In the genomic region with DNA sequence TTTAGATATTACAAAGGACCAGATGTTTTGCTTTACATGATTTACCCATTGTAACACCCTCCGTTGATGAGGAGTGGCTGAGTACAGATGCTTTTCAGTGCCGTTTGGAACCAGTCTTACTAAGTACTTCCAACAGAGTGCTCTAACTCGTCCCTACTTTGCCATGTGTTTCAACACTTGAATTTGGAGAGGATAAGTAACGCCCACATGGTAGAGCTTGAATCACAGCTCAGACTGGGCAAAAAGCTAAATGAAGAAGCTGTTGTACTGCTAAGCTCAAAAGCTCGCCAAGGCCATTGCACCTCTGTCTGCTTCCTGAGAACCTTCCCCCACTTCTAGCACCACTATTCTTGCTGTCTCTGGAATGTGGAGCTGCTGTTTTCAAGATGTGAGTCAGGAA, we compare ENCODE assay signal across 16 mouse cellular contexts.
DNase-seq lines count a peak whose midpoint lies in the region; ATAC-seq and TF ChIP-seq lines count a peak whose summit lies in the region.
"Had no signal": no experiment of that assay in that cellular context is flagged by ENCODE, and none has a peak within 500 bp of the region (broad histone marks: within the 10 kb centered on the region; RNA-seq: fewer than 3 reads in every experiment).

No protein-coding gene starts in this region.

- DNase-seq in heart, postnatal 36 days, result no peak
- DNase-seq in lung, embryonic 14.5 days, result peak; percentile 36
- DNase-seq in lung, adult 2 months, result no peak
- peak; percentile 94 for DNase-seq in gonadal fat pad, adult 2 months (ENCODE audit: low read depth)
- DNase-seq in right cerebral cortex, postnatal 36 days (ENCODE audit: low spot score in 2 of 2), result peak; percentile 9 to 35
- no peak for DNase-seq in adrenal gland, postnatal 36 days
- DNase-seq: cerebellum, adult 8-10 months; gastrocnemius, postnatal 25 days; kidney, adult 18-20 months; thymus, adult 2 months had no signal

- no peak for TF ChIP-seq POLR2A in lung, adult 2 months (IDR thresholded peaks at IDR 0.05; ENCODE audit: borderline replicate concordance, extremely low read depth, low read depth, low read length)

- TF ChIP-seq CTCF in lung, embryonic 14.5 days (IDR thresholded peaks at IDR 0.05; ENCODE audit: low read depth), result no peak
- TF ChIP-seq CTCF in lung, adult 2 months (IDR thresholded peaks at IDR 0.05; ENCODE audit: insufficient read depth, low read length), result no peak

- H3K9ac ChIP-seq in heart, embryonic 11.5 days (ENCODE audit: low read depth, low read length), result no peak overlapping the region
- no peak overlapping the region for H3K9ac ChIP-seq in lung, embryonic 14.5 days
- H3K9ac ChIP-seq: limb, embryonic 15.5 days; midbrain, embryonic 15.5 days; neural tube, embryonic 12.5 days had no signal

- H3K36me3 ChIP-seq in heart, embryonic 11.5 days (ENCODE audit: control insufficient read depth, insufficient read depth, low read length), result no peaks in the 10 kb centered on the region
- no peaks in the 10 kb centered on the region for H3K36me3 ChIP-seq in lung, embryonic 14.5 days (ENCODE audit: insufficient read depth)
- H3K36me3 ChIP-seq: G1E; midbrain, embryonic 15.5 days; neural tube, embryonic 12.5 days had no signal

- H3K27me3 ChIP-seq in heart, embryonic 11.5 days (ENCODE audit: control insufficient read depth, insufficient read depth, low read length), result no peaks in the 10 kb centered on the region
- H3K27me3 ChIP-seq in lung, embryonic 14.5 days (ENCODE audit: insufficient read depth, low read length), result no peaks in the 10 kb centered on the region
- H3K27me3 ChIP-seq: limb, embryonic 15.5 days; midbrain, embryonic 15.5 days; neural tube, embryonic 12.5 days had no signal

- H3K27ac ChIP-seq in heart, embryonic 11.5 days (ENCODE audit: low read depth, low read length), result 0 out of 2 replicates have a peak overlapping the region, but pooled peaks have one; percentile 3
- no peak overlapping the region for H3K27ac ChIP-seq in lung, embryonic 14.5 days (ENCODE audit: low read depth)
- H3K27ac ChIP-seq: limb, embryonic 15.5 days; macrophage; midbrain, embryonic 15.5 days; neural tube, embryonic 12.5 days had no signal

- no peak overlapping the region for H3K4me2 ChIP-seq in heart, embryonic 11.5 days
- H3K4me2 ChIP-seq in lung, embryonic 14.5 days, result no peak overlapping the region
- H3K4me2 ChIP-seq: limb, embryonic 15.5 days; midbrain, embryonic 15.5 days; neural tube, embryonic 12.5 days had no signal

- no peaks in the 10 kb centered on the region for H3K9me3 ChIP-seq in heart, embryonic 11.5 days (replicated peaks; ENCODE audit: control insufficient read depth, low read length)
- H3K9me3 ChIP-seq in lung, embryonic 14.5 days (ENCODE audit: low read depth, low read length), result peaks cover 10% of the 10 kb centered on the region
- H3K9me3 ChIP-seq: midbrain, embryonic 15.5 days had no signal

- no peak overlapping the region for H3K4me3 ChIP-seq in heart, embryonic 11.5 days (ENCODE audit: low read depth, low read length)
- no peak overlapping the region for H3K4me3 ChIP-seq in lung, embryonic 14.5 days (ENCODE audit: low read depth, low read length)
- no peak overlapping the region for H3K4me3 ChIP-seq in lung, adult 2 months (replicated peaks; ENCODE audit: extremely low read depth, low read depth, low read length)
- H3K4me3 ChIP-seq: limb, embryonic 15.5 days; midbrain, embryonic 15.5 days; neural tube, embryonic 12.5 days had no signal

- WGBS in heart, embryonic 11.5 days (ENCODE audit: insufficient replicate concordance), result 56% methylated on average over 5 of the region's 5 CpGs
- 45% methylated on average over 5 of the region's 5 CpGs for WGBS in lung, embryonic 14.5 days
- WGBS in lung, adult 2 months, result 57% methylated on average over 5 of the region's 5 CpGs

- intact Hi-C loops in heart, postnatal 36 days (cut with DNase I), result no loop called here

- no peak for ATAC-seq in heart, embryonic 11.5 days (replicated peaks; ENCODE audit: insufficient number of reproducible peaks, low FRiP score, low TSS enrichment)
- no peak for ATAC-seq in lung, embryonic 14.5 days (ENCODE audit: insufficient read depth)
- ATAC-seq: midbrain, embryonic 15.5 days had no signal

- no peaks in the 10 kb centered on the region for H3K4me1 ChIP-seq in heart, embryonic 11.5 days (ENCODE audit: control insufficient read depth, insufficient read depth, low read length)
- no peaks in the 10 kb centered on the region for H3K4me1 ChIP-seq in lung, embryonic 14.5 days (ENCODE audit: insufficient read depth)
- H3K4me1 ChIP-seq in lung, adult 2 months (ENCODE audit: control insufficient read depth, insufficient read depth, low read length), result no peaks in the 10 kb centered on the region
- H3K4me1 ChIP-seq: limb, embryonic 15.5 days; midbrain, embryonic 15.5 days; neural tube, embryonic 12.5 days had no signal

Comparison
In these comparisons a context has a peak if more than half of its experiments do, and no peak if none do; other contexts are left out.
1. DNase-seq: peak in lung, embryonic 14.5 days (single experiment), gonadal fat pad, adult 2 months (single experiment) and right cerebral cortex, postnatal 36 days (2 of 2); none in heart, postnatal 36 days (0 of 2), lung, adult 2 months (single experiment) and adrenal gland, postnatal 36 days (0 of 2).